Mouse (Mus musculus): Measurements from ENCODE around the gene Pigz.

DNA sequence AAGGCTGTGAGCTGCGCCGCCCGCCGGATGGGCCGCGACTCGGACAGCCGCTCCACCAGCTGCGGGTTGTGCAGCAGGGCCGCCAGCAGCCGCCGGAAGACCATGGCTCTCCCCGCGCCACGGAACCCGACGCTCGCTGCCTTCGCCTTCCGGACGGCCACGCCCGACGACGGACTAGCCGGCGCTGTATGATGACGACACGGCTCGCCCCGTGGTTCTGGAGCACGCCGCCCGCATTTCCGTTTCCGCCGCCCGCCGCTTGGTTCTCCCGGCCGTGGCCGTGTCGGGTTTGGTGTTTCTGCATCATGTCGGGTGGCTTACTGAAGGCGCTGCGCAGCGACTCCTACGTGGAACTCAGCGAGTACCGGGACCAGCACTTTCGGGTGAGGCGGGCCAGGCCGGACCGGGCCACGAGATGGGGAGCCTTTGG, 14.7 kb downstream of the Pigz start, which contains the start of the genes 0610012G03Rik and Ncbp2:
- peak; percentile 90 for TF ChIP-seq POLR2A (IDR thresholded peaks at IDR 0.05; ENCODE audit: control insufficient read depth, low read depth, low read length)
- no peak for TF ChIP-seq CTCF (IDR thresholded peaks at IDR 0.05; ENCODE audit: control insufficient read depth, insufficient read depth, insufficient replicate concordance, low read depth, low read length)
